Mouse (Mus musculus) liver, embryonic 13.5 days (tissue): ENCODE data around the gene Atp6v0e. TPM values are rescaled to one million over a fixed set of nuclear protein-coding genes. Genes with fewer than 3 reads are reported as not detected.
A peak's percentile ranks its signal among the peaks of the same experiment; 100 is the strongest.

Experiments used
- ATAC-seq: fragments of 200-750 bp; cut with Nextera tagmentation; 2 replicates; pipeline ENCODE4 v1.8.0; 2017; ENCODE audit warnings: low read depth, mild to moderate bottlenecking, moderate number of reproducible peaks, moderate library complexity
- DNase-seq: peaks from one replicate; pipeline ENCODE4 v3.0.0; 2022
- H3K27ac ChIP-seq: fragments of 300-500 bp; sonication (generic); 2 replicates; pipeline ENCODE4 v1.5.1; 2015; ENCODE audit warnings: moderate library complexity, mild to moderate bottlenecking, inconsistent platforms
- H3K27me3 ChIP-seq: fragments of 300-500 bp; sonication (generic); 2 replicates; pipeline ENCODE4 v1.6.1; 2015; ENCODE audit warnings: mild to moderate bottlenecking, inconsistent platforms
- H3K36me3 ChIP-seq: fragments of 300-500 bp; sonication (generic); 2 replicates; pipeline ENCODE4 v1.6.1; 2015; ENCODE audit warnings: mild to moderate bottlenecking, inconsistent platforms
- H3K4me1 ChIP-seq: fragments of 300-500 bp; sonication (generic); replicated peaks from 2 replicates; pipeline ENCODE4 v1.6.1; 2015; ENCODE audit warnings: inconsistent platforms
- H3K4me2 ChIP-seq: fragments of 300-500 bp; sonication (generic); 2 replicates; pipeline ENCODE4 v1.6.1; 2015; ENCODE audit warnings: inconsistent platforms, mild to moderate bottlenecking, moderate library complexity
- H3K4me3 ChIP-seq: fragments of 300-500 bp; sonication (generic); replicated peaks from 2 replicates; pipeline ENCODE4 v1.5.1; 2015; ENCODE audit warnings: mild to moderate bottlenecking, inconsistent platforms
- H3K9ac ChIP-seq: fragments of 300-500 bp; sonication (generic); 2 replicates; pipeline ENCODE4 v1.6.1; 2015; ENCODE audit warnings: mild to moderate bottlenecking, inconsistent platforms
- H3K9me3 ChIP-seq: fragments of 300-500 bp; sonication (generic); replicated peaks from 2 replicates; pipeline ENCODE4 v1.6.1; 2016; ENCODE audit warnings: inconsistent platforms
- WGBS: fragments of 180-500 bp; shearing (Covaris S2); methylation state at CpG from one replicate; pipeline ENCODE4 v1.1.7; 2015; ENCODE audit not compliant: insufficient replicate concordance; 5-methylcytosine and 5-hydroxymethylcytosine counted together
- polyA plus RNA-seq: library from polyadenylated mRNA; unstranded; fragments of >200 nt; fragmentation: Nextera tagmentation; extraction: Ambion mirVana; gene quantifications from 2 replicates; pipeline ENCODE4 v1.2.1, GENCODE M21; 2015

The Atp6v0e gene
- polyA plus RNA-seq, 1 experiment from 2014 or later, result 192 TPM

DNA sequence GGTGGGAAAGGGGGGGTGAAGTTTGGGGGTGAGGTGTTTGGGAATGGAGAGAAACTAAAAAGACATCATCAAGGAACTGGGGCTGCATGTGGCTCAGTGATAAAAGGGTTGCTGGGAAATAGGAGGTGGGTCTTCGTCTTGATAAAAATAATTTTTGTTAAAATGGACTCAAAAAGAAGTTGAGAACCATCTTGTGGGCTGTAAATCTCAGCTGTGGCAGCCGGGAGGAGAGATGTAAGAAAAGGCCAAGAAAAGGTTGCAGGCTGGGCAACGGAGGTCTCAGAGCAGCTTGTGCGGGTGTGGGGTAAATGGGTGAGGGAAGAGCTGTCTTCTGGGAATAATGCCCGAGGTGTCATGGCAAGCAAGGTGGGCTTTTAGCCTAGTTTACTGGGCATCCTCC lies 827 bp upstream of the Atp6v0e start:
- ATAC-seq (no peak), DNase-seq (no peak)
- H3K9me3 ChIP-seq, result no peaks in the 10 kb centered on the region
- peaks cover 9% of the 10 kb centered on the region; the same call in 1 of the 2 replicates for H3K27me3 ChIP-seq
- H3K4me1 ChIP-seq, result peaks cover 27% of the 10 kb centered on the region
- H3K4me3 ChIP-seq, result no peak overlapping the region
- H3K4me2 ChIP-seq, result peak overlapping the region; percentile 79
- 55% methylated on average over 5 of the region's 5 CpGs for WGBS
- H3K9ac ChIP-seq, result no peak overlapping the region
- no peak overlapping the region for H3K27ac ChIP-seq
- H3K36me3 ChIP-seq, result no peaks in the 10 kb centered on the region

DNA sequence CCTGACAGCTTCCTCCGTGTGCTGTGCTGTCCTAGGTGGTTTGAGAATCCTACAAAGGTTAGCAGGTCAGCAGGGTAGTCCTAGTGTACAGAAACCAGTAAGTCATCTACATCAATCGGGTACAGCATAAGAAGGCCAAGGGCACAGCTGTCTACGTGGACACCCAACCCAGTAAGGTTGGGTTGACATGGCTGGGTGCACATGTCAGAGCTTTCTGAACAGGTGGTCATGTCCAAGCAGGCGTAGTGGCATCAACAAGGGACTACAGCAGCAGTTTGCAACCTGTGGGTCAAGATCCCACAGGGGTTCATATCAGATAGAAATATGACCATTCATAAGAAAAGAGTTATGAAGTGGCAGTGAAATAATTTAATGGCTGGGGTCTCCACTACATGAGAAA lies 2.6 kb downstream of the Atp6v0e start:
- ATAC-seq (no peak), DNase-seq (no peak)
- Histone ChIP-seq H3K36me3 (no peaks in the 10 kb centered on the region), H3K27me3 (peaks cover 11% of the 10 kb centered on the region), H3K4me1 (peaks cover 27% of the 10 kb centered on the region), H3K4me2 (no peak overlapping the region), H3K9me3 (no peaks in the 10 kb centered on the region), H3K27ac (no peak overlapping the region), H3K9ac (no peak overlapping the region), H3K4me3 (no peak overlapping the region)
- 64% methylated on average over 4 of the region's 4 CpGs for WGBS

DNA sequence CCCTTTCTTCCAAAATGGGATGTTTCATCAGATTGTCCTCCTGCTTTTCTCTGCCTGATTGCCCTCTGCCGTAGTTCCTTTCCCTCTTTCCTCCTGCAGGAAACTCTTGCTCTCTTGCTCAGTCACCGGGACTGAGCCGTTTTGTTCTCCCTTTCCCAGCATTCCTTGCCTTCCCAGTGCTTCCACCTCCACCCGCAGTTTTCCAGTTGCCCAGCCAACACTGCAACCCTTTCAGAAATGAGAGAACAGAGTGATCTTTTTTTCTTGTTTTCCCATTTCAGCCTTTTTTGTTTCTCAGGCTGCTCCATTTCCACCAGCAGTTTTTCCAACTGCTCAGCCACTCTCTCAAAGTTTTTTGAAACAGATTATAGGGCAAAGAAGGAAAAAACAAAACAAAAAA lies 8.2 kb downstream of the Atp6v0e start:
- H3K4me3 ChIP-seq, result no peak overlapping the region
- H3K4me2 ChIP-seq, result no peak overlapping the region
- WGBS, result 53% methylated on average over 4 of the region's 4 CpGs
- peaks cover 13% of the 10 kb centered on the region for H3K27me3 ChIP-seq
- no peaks in the 10 kb centered on the region for H3K36me3 ChIP-seq
- DNase-seq (no peak), ATAC-seq (no peak)
- no peak overlapping the region for H3K27ac ChIP-seq
- H3K4me1 ChIP-seq, result peaks cover 7% of the 10 kb centered on the region
- H3K9ac ChIP-seq, result no peak overlapping the region
- no peaks in the 10 kb centered on the region for H3K9me3 ChIP-seq

DNA sequence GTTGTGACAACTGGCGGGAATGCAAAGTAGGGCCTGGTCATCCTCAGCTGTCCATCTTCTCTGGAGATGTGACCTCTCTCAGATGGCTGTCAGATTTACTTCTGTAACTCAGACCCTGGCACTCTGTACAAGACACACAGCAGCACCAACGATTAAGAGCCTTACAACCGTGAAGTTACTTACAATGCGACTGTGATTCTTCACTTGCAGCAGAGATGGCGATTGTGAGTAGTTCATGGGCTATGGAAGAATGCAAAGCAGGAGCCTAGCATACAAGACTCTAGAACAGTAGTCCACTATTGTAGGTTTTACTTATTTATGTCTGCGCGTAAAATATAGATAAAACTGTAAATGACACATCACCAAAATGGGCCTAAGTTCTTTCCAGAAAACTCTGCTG lies 12.8 kb downstream of the Atp6v0e start:
- ATAC-seq (no peak), DNase-seq (no peak)
- Histone ChIP-seq H3K9ac (peak overlapping the region; percentile 28; the same call in 1 of the 2 replicates), H3K27me3 (0 out of 2 replicates have a peak, but pooled peaks cover 9% of the 10 kb centered on the region), H3K4me1 (peaks cover 47% of the 10 kb centered on the region), H3K36me3 (peaks cover 14% of the 10 kb centered on the region), H3K4me2 (peak overlapping the region; percentile 85), H3K9me3 (no peaks in the 10 kb centered on the region), H3K4me3 (peak overlapping the region; percentile 85), H3K27ac (no peak overlapping the region; the same call in 1 of the 2 replicates)
- 22% methylated on average over 7 of the region's 7 CpGs for WGBS

DNA sequence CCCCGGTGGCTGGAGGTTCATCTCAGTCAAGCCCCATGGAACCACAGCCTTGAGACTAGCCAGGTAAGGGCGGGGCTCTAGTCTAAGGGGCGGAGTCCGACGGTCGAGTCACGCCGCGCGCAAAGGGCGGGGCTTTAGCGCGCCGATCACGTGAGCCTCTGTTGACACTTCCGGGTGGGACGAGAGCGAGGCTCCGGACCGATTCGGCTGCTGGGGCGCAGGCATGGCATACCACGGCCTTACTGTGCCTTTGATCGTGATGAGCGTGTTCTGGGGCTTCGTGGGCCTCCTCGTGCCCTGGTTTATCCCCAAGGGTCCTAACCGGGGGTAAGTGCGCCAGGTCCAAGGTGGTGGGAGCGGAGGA lies 13.2 kb downstream of the Atp6v0e start:
- WGBS, result under 1% methylated on average over 30 of the region's 30 CpGs
- Histone ChIP-seq H3K4me2 (peak overlapping the region; percentile 85), H3K4me1 (peaks cover 50% of the 10 kb centered on the region), H3K4me3 (peak overlapping the region; percentile 85), H3K36me3 (peaks cover 17% of the 10 kb centered on the region), H3K27me3 (0 out of 2 replicates have a peak, but pooled peaks cover 9% of the 10 kb centered on the region), H3K27ac (peak overlapping the region; percentile 93), H3K9ac (peak overlapping the region; percentile 86), H3K9me3 (no peaks in the 10 kb centered on the region)
- DNase-seq (peak; percentile 87), ATAC-seq (peak; percentile 88)

DNA sequence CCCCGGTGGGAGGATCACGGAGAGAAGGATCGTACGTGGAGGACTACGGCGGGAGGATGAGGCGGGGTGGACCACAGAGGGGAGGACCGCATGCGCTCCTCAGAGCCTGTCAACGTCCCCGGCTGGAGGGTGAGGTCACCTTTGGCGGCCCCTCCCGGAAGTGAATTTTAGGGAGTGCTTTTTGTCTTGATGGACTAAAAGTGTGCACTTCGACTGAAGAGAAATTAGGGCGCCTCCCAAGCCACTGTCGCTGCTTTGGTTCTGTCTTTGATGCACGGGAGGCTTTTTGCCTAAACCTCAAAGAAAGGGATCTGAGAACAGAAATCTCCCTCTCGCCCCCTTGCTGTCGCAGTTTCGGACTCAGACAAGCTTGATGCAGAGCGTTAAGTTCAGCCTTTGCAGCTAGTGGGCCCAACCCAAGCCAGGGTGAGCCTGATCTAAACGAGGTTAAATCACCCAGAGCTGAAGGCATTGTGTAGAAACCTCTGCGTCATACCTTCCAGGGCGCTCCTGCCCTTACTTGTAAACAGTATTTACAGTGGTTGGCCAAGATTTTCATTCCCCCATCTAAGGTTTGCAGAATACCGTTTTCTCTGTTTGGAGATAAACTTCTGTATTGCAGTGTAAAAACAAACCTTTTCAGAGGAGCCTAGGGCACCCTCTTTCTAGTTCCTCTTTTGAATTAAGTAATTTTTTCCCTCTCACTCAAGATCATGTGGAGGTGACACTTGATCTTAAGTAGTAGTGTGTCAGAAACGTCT lies 13.8 kb downstream of the Atp6v0e start:
- ATAC-seq, result peak; percentile 90
- Histone ChIP-seq H3K27me3 (0 out of 2 replicates have a peak, but pooled peaks cover 9% of the 10 kb centered on the region), H3K27ac (peak overlapping the region; percentile 93), H3K36me3 (peaks cover 23% of the 10 kb centered on the region), H3K9me3 (no peaks in the 10 kb centered on the region), H3K9ac (peak overlapping the region; percentile 86), H3K4me3 (peak overlapping the region; percentile 85), H3K4me2 (peak overlapping the region; percentile 85), H3K4me1 (peaks cover 47% of the 10 kb centered on the region)
- WGBS, result under 1% methylated on average over 26 of the region's 26 CpGs
- DNase-seq, result peak; percentile 31

DNA sequence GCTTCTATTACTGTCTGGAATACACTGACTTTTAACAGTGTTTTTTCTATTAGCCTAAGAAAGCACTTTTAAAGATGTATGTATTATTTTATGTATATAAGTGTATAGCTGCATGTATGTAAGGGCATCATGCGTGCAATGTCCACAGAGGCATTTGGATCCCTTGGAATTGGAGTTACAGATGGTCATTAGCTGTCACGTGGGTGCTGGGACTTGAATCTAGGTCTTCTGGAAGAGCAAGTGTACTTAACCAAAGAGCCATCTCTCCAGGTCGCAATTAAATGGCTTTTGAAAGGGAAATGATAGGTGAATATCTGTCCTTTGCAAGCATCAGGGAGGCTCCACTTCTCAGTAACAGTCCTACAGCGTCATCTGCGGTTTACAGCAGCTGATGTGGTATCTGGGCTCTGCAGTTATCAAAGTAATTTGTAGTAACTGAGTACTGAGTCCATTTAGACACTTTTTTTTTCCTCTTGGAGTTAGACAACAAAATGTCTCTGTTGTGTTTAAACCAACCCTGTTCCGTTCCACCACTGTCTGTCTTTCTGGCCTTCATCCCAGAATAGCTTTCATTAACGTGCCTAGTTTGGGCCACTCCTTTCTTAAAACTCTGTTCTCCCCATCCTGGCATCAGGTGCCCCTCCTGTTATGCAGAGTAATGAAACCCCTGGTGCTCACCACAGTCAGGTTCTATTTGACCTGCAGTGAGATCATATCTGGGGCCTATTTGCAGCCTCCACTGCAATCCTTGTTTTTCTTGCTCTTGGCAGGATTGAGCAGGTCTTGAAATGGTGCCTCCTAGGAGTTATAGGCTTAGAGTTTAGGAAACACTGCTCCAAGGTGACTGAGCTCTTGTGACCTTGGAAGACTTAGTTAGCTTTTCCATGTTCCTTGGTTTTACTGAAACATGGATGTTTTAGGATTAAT lies 14.9 kb downstream of the Atp6v0e start:
- 0 out of 2 replicates have a peak, but pooled peaks cover 4% of the 10 kb centered on the region for H3K27me3 ChIP-seq
- no peaks in the 10 kb centered on the region for H3K9me3 ChIP-seq
- H3K4me3 ChIP-seq, result peak overlapping the region; percentile 85
- DNase-seq (peak; percentile 28), ATAC-seq (peak; percentile 19; the same call in 1 of the 2 replicates)
- peaks cover 30% of the 10 kb centered on the region for H3K36me3 ChIP-seq
- peaks cover 46% of the 10 kb centered on the region for H3K4me1 ChIP-seq
- peak overlapping the region; percentile 85 for H3K4me2 ChIP-seq
- WGBS, result 43% methylated on average over 7 of the region's 7 CpGs
- peak overlapping the region; percentile 86 for H3K9ac ChIP-seq
- peak overlapping the region; percentile 93 for H3K27ac ChIP-seq

DNA sequence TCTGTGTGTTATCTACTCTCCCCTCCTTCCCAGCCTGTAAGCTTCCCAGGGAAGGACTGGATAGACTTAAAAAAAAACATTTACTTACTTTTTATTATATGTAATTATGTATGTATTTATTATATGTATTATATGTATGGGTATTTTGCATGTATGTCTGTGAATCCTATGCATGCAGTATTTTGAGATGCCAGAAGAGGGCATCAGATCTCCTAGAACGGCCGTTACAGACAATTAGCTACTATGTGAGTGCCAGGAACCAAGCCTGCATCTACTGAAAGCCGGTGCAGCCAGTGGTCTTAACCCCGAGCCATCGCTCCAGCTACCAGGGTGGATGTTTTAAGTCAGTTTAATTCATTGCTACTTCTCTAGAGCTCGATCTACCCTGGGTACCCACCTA lies 18.2 kb downstream of the Atp6v0e start:
- H3K4me3 ChIP-seq, result no peak overlapping the region
- H3K36me3 ChIP-seq, result peaks cover 58% of the 10 kb centered on the region
- H3K27me3 ChIP-seq, result no peaks in the 10 kb centered on the region
- DNase-seq (no peak), ATAC-seq (no peak)
- H3K9me3 ChIP-seq, result no peaks in the 10 kb centered on the region
- H3K27ac ChIP-seq, result no peak overlapping the region
- H3K9ac ChIP-seq, result no peak overlapping the region
- H3K4me1 ChIP-seq, result peaks cover 50% of the 10 kb centered on the region
- WGBS, result 84% methylated on average over 6 of the region's 6 CpGs
- no peak overlapping the region for H3K4me2 ChIP-seq

DNA sequence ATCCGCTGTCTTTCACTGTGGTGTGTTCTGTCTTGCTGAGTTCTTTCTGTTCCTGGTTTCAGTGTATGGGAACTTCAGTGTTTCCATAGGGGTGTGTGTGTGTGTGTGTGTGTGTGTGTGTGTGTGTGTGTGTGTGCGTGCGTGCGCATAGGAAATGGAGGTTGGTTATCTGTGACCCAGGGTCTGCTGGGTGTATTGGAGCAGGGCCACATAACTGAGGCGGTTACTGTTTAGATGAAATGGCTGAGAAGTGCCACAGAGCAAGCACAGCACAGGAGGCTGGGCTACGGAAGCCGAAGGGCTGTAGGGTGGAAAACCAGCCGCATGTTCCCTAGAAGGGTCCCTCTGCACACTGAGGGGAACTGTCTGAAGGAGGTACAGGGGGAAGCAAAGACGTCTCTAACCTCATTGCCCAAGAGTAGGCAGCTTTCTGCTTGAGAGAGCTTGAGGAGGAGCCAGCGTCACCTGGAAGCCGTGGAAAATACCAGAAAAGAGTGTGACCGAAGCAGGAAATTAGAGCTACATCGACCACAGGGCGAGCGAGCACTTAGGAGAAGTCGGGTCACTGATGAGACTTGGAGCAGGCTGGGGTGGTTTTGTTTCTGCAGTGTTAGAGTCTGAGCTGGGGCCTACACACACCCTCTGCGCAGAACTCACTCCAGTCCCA lies 23.4 kb downstream of the Atp6v0e start:
- H3K4me3 ChIP-seq, result no peak overlapping the region
- DNase-seq (no peak), ATAC-seq (0 out of 2 replicates have a peak, but pooled peaks have one; percentile 34)
- peaks cover 42% of the 10 kb centered on the region for H3K4me1 ChIP-seq
- no peaks in the 10 kb centered on the region for H3K9me3 ChIP-seq
- WGBS, result 71% methylated on average over 17 of the region's 17 CpGs
- H3K27me3 ChIP-seq, result no peaks in the 10 kb centered on the region
- peak overlapping the region; percentile 50 for H3K27ac ChIP-seq
- no peak overlapping the region for H3K4me2 ChIP-seq
- peaks cover 50% of the 10 kb centered on the region for H3K36me3 ChIP-seq
- no peak overlapping the region for H3K9ac ChIP-seq

DNA sequence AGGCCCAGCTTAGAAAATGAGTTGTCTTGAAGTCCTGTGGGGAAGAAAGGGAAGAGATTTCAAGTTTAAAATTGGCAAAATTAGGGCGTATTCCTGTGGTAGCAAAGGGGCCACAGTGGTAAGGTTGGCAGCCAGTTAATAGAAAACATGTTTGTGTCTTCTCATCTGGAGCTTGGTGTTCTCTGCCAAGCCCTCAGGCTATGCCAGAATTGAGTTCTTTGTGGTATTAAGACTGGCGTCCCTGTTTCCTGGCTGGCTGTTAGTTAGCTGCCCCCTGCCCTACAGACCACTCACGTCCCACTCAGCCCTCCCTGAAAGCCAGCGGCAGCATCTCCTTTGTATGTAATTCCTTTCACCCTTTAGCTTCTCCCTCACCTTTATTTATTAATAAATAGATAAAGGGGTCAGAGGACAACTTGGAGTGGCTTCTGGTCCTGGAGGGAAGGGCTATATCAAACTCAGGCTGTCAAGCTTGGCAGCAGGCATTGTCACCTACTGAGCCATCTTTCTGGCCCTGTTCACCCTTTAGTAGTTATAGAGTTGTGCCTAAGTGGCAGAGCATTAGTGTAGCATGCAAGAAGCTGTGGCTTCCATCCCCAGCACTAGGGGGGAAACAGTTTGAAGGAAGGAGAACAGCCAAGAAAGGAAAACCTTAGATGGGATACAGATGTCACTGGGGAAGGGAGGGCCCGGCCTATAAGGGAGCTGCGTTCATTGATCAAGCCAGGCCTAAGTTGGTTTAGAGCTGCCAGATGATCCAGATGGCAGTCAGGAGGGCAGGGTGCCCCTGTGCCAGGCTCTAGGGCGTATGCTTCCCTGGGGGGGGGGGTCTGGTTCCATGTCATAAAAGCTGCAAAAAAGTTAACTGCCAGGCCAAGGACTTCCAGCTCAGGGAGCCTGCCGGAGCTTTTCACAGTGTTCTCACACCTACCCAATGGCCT lies 26.0 kb downstream of the Atp6v0e start:
- Histone ChIP-seq H3K9ac (no peak overlapping the region), H3K9me3 (no peaks in the 10 kb centered on the region), H3K4me1 (peaks cover 54% of the 10 kb centered on the region), H3K4me3 (no peak overlapping the region), H3K27me3 (no peaks in the 10 kb centered on the region), H3K4me2 (no peak overlapping the region), H3K36me3 (peaks cover 43% of the 10 kb centered on the region), H3K27ac (peak overlapping the region; percentile 34; the same call in 1 of the 2 replicates)
- no peak for ATAC-seq
- DNase-seq, result no peak
- 75% methylated on average over 8 of the region's 8 CpGs for WGBS
